Mouse (Mus musculus) liver, embryonic 16.5 days (tissue): Measurements from ENCODE around the gene Gm49378. TPM values are rescaled to one million over a fixed set of nuclear protein-coding genes. Genes with fewer than 3 reads are reported as not detected.
A peak's percentile ranks its signal among the peaks of the same experiment; 100 is the strongest.

Source experiments
- ATAC-seq: fragments of 200-750 bp; cut with Nextera tagmentation; 2 replicates; pipeline ENCODE4 v1.8.0; 2017; ENCODE audit warnings: low read depth, mild to moderate bottlenecking, moderate number of reproducible peaks, moderate library complexity
- H3K27ac ChIP-seq: fragments of 300-500 bp; sonication (generic); 2 replicates; pipeline ENCODE4 v1.5.1; 2014; ENCODE audit warnings: mild to moderate bottlenecking, low read length
- H3K27me3 ChIP-seq: fragments of 300-500 bp; sonication (generic); 2 replicates; pipeline ENCODE4 v1.6.1; 2014; ENCODE audit warnings: low read depth, low read length, mixed read lengths; ENCODE audit not compliant: control insufficient read depth, insufficient read depth
- H3K36me3 ChIP-seq: fragments of 300-500 bp; sonication (generic); 2 replicates; pipeline ENCODE4 v1.6.1; 2014; ENCODE audit warnings: mild to moderate bottlenecking; ENCODE audit not compliant: control insufficient read depth, insufficient read depth
- H3K4me1 ChIP-seq: fragments of 300-500 bp; sonication (generic); 2 replicates; pipeline ENCODE4 v1.6.1; 2014; ENCODE audit warnings: low read depth, low read length, mixed read lengths; ENCODE audit not compliant: control insufficient read depth
- H3K4me2 ChIP-seq: fragments of 300-500 bp; sonication (generic); 2 replicates; pipeline ENCODE4 v1.6.1; 2014; ENCODE audit warnings: low read depth, low read length, mixed read lengths
- H3K4me3 ChIP-seq: fragments of 300-500 bp; sonication (generic); 2 replicates; pipeline ENCODE4 v1.5.1; 2014; ENCODE audit warnings: low read depth, mild to moderate bottlenecking, low read length
- H3K9ac ChIP-seq: fragments of 300-500 bp; sonication (generic); 2 replicates; pipeline ENCODE4 v1.6.1; 2014; ENCODE audit warnings: low read depth, low read length
- H3K9me3 ChIP-seq: fragments of 300-500 bp; sonication (generic); replicated peaks from 2 replicates; pipeline ENCODE4 v1.6.1; 2016; ENCODE audit warnings: low read length; ENCODE audit not compliant: control insufficient read depth
- WGBS: fragments of 180-500 bp; shearing (Covaris S2); extraction: QIAGEN DNeasy Blood & Tissue Kit; methylation state at CpG from one replicate; pipeline ENCODE4 v1.1.7; 2014; ENCODE audit not compliant: insufficient replicate concordance; 5-methylcytosine and 5-hydroxymethylcytosine counted together
- polyA plus RNA-seq: library from polyadenylated mRNA; unstranded; fragments of >200 nt; fragmentation: Nextera tagmentation; extraction: Ambion mirVana; gene quantifications from 2 replicates; pipeline ENCODE4 v1.2.1, GENCODE M21; 2015

Gene Gm49378
- polyA plus RNA-seq, 1 experiment from 2014 or later: 0.71 TPM

GRCm38 (mm10) chr14:55616844-55617243, 20.9 kb downstream of the Gm49378 start:
- Histone ChIP-seq H3K27ac (peak overlapping the region; percentile 60), H3K9me3 (no peaks in the 10 kb centered on the region), H3K9ac (no peak overlapping the region), H3K4me1 (peaks cover 34% of the 10 kb centered on the region), H3K36me3 (no peaks in the 10 kb centered on the region), H3K27me3 (no peaks in the 10 kb centered on the region), H3K4me2 (no peak overlapping the region), H3K4me3 (no peak overlapping the region)
- no peak for ATAC-seq
- WGBS: 50% methylated on average over 2 of the region's 2 CpGs

GRCm38 (mm10) chr14:55615876-55616275, 21.8 kb downstream of the Gm49378 start:
- H3K4me2 ChIP-seq: no peak overlapping the region
- no peaks in the 10 kb centered on the region for H3K36me3 ChIP-seq
- H3K4me1 ChIP-seq: peaks cover 34% of the 10 kb centered on the region
- peak overlapping the region; percentile 48; the same call in 1 of the 2 replicates for H3K27ac ChIP-seq
- H3K27me3 ChIP-seq: no peaks in the 10 kb centered on the region
- H3K9ac ChIP-seq: no peak overlapping the region
- WGBS: 61% methylated on average over 2 of the region's 2 CpGs
- H3K4me3 ChIP-seq: no peak overlapping the region
- no peaks in the 10 kb centered on the region for H3K9me3 ChIP-seq
- no peak for ATAC-seq

GRCm38 (mm10) chr14:55614565-55615178, 23.0 kb downstream of the Gm49378 start:
- Histone ChIP-seq H3K27ac (peak overlapping the region; percentile 83), H3K4me1 (peaks cover 34% of the 10 kb centered on the region), H3K9me3 (no peaks in the 10 kb centered on the region), H3K36me3 (peaks cover 5% of the 10 kb centered on the region; the same call in 1 of the 2 replicates), H3K4me2 (no peak overlapping the region), H3K27me3 (no peaks in the 10 kb centered on the region), H3K9ac (0 out of 2 replicates have a peak overlapping the region, but pooled peaks have one; percentile 25), H3K4me3 (no peak overlapping the region)
- WGBS: 26% methylated on average over 7 of the region's 7 CpGs
- peak; percentile 78 for ATAC-seq

- no peaks in the 10 kb centered on the region for H3K27me3 ChIP-seq
- no peak for ATAC-seq
- H3K9ac ChIP-seq: no peak overlapping the region
- H3K4me1 ChIP-seq: peaks cover 28% of the 10 kb centered on the region
- no peaks in the 10 kb centered on the region for H3K9me3 ChIP-seq
- H3K4me3 ChIP-seq: no peak overlapping the region
- H3K36me3 ChIP-seq: peaks cover 18% of the 10 kb centered on the region
- H3K27ac ChIP-seq: peak overlapping the region; percentile 40
- WGBS: 63% methylated on average over 6 of the region's 6 CpGs
- no peak overlapping the region for H3K4me2 ChIP-seq
These were observed 24.3 kb downstream of the Gm49378 start for GRCm38 (mm10) chr14:55613346-55613745.

- ATAC-seq: no peak
- Histone ChIP-seq H3K9me3 (no peaks in the 10 kb centered on the region), H3K27me3 (no peaks in the 10 kb centered on the region), H3K36me3 (peaks cover 43% of the 10 kb centered on the region), H3K4me3 (no peak overlapping the region), H3K27ac (no peak overlapping the region), H3K4me1 (peaks cover 26% of the 10 kb centered on the region), H3K9ac (no peak overlapping the region), H3K4me2 (no peak overlapping the region)
- WGBS: 94% methylated on average over 6 of the region's 6 CpGs
These were observed 29.4 kb downstream of the Gm49378 start for GRCm38 (mm10) chr14:55608339-55608738.

GRCm38 (mm10) chr14:55605743-55606459, 31.8 kb downstream of the Gm49378 start:
- peak overlapping the region; percentile 77 for H3K4me3 ChIP-seq
- H3K9ac ChIP-seq: peak overlapping the region; percentile 42
- H3K27ac ChIP-seq: peak overlapping the region; percentile 51
- peak overlapping the region; percentile 87 for H3K4me2 ChIP-seq
- WGBS: 70% methylated on average over 16 of the region's 16 CpGs
- peaks cover 54% of the 10 kb centered on the region for H3K36me3 ChIP-seq
- peaks cover 29% of the 10 kb centered on the region for H3K4me1 ChIP-seq
- H3K9me3 ChIP-seq: no peaks in the 10 kb centered on the region
- no peaks in the 10 kb centered on the region for H3K27me3 ChIP-seq
- no peak for ATAC-seq

- ATAC-seq: no peak
- Histone ChIP-seq H3K9ac (peak overlapping the region; percentile 85), H3K4me3 (peak overlapping the region; percentile 77), H3K27ac (peak overlapping the region; percentile 97), H3K36me3 (peaks cover 59% of the 10 kb centered on the region), H3K27me3 (no peaks in the 10 kb centered on the region), H3K4me1 (peaks cover 29% of the 10 kb centered on the region), H3K4me2 (peak overlapping the region; percentile 87), H3K9me3 (no peaks in the 10 kb centered on the region)
- WGBS: 88% methylated on average over 11 of the region's 11 CpGs
These were observed 32.9 kb downstream of the Gm49378 start for GRCm38 (mm10) chr14:55604823-55605222.

GRCm38 (mm10) chr14:55603633-55604576, 33.8 kb downstream of the Gm49378 start:
- ATAC-seq: peak; percentile 97
- no peaks in the 10 kb centered on the region for H3K27me3 ChIP-seq
- peak overlapping the region; percentile 87 for H3K4me2 ChIP-seq
- H3K9ac ChIP-seq: peak overlapping the region; percentile 85
- peak overlapping the region; percentile 97 for H3K27ac ChIP-seq
- peaks cover 29% of the 10 kb centered on the region for H3K4me1 ChIP-seq
- peak overlapping the region; percentile 77 for H3K4me3 ChIP-seq
- no peaks in the 10 kb centered on the region for H3K9me3 ChIP-seq
- WGBS: 9% methylated on average over 19 of the region's 19 CpGs
- H3K36me3 ChIP-seq: peaks cover 58% of the 10 kb centered on the region
